Mouse (Mus musculus) liver, embryonic 16.5 days (tissue): ENCODE data around the gene Dusp8. TPM values are rescaled to one million over a fixed set of nuclear protein-coding genes. Genes with fewer than 3 reads are reported as not detected.

Experiments
- ATAC-seq: fragments of 200-750 bp; cut with Nextera tagmentation; 2 replicates; pipeline ENCODE4 v1.8.0; 2017; ENCODE audit warnings: low read depth, mild to moderate bottlenecking, moderate number of reproducible peaks, moderate library complexity
- H3K27ac ChIP-seq: fragments of 300-500 bp; sonication (generic); 2 replicates; pipeline ENCODE4 v1.5.1; 2014; ENCODE audit warnings: mild to moderate bottlenecking, low read length
- H3K27me3 ChIP-seq: fragments of 300-500 bp; sonication (generic); 2 replicates; pipeline ENCODE4 v1.6.1; 2014; ENCODE audit warnings: low read depth, low read length, mixed read lengths; ENCODE audit not compliant: control insufficient read depth, insufficient read depth
- H3K36me3 ChIP-seq: fragments of 300-500 bp; sonication (generic); 2 replicates; pipeline ENCODE4 v1.6.1; 2014; ENCODE audit warnings: mild to moderate bottlenecking; ENCODE audit not compliant: control insufficient read depth, insufficient read depth
- H3K4me1 ChIP-seq: fragments of 300-500 bp; sonication (generic); 2 replicates; pipeline ENCODE4 v1.6.1; 2014; ENCODE audit warnings: low read depth, low read length, mixed read lengths; ENCODE audit not compliant: control insufficient read depth
- H3K4me2 ChIP-seq: fragments of 300-500 bp; sonication (generic); 2 replicates; pipeline ENCODE4 v1.6.1; 2014; ENCODE audit warnings: low read depth, low read length, mixed read lengths
- H3K4me3 ChIP-seq: fragments of 300-500 bp; sonication (generic); 2 replicates; pipeline ENCODE4 v1.5.1; 2014; ENCODE audit warnings: low read depth, mild to moderate bottlenecking, low read length
- H3K9ac ChIP-seq: fragments of 300-500 bp; sonication (generic); 2 replicates; pipeline ENCODE4 v1.6.1; 2014; ENCODE audit warnings: low read depth, low read length
- H3K9me3 ChIP-seq: fragments of 300-500 bp; sonication (generic); replicated peaks from 2 replicates; pipeline ENCODE4 v1.6.1; 2016; ENCODE audit warnings: low read length; ENCODE audit not compliant: control insufficient read depth
- WGBS: fragments of 180-500 bp; shearing (Covaris S2); extraction: QIAGEN DNeasy Blood & Tissue Kit; methylation state at CpG from one replicate; pipeline ENCODE4 v1.1.7; 2014; ENCODE audit not compliant: insufficient replicate concordance; 5-methylcytosine and 5-hydroxymethylcytosine counted together
- polyA plus RNA-seq: library from polyadenylated mRNA; unstranded; fragments of >200 nt; fragmentation: Nextera tagmentation; extraction: Ambion mirVana; gene quantifications from 2 replicates; pipeline ENCODE4 v1.2.1, GENCODE M21; 2015

Dusp8 gene
- polyA plus RNA-seq, 1 experiment from 2014 or later, result 2.8 TPM

DNA sequence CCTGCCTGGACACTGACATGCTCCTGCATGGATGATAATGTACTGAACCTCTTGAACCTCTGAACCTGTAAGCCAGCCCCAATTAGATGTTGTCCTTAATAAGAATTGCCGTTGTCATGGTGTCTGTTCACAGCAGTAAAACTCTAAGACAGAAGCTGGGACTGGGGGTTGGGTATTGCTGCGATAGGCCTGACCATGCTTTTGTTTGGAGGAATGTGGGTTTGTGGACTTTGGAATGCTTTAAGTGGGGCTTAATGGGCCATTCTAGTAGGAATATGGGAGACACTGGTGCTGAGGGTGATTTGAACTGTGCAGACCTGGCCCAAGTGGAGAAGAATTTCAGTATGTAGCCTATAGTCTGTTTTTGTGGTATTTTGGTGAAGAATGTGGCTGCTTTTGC, 50.3 kb downstream of the Dusp8 start:
- no peak overlapping the region for H3K4me3 ChIP-seq
- no peaks in the 10 kb centered on the region for H3K9me3 ChIP-seq
- H3K27me3 ChIP-seq, result no peaks in the 10 kb centered on the region
- no peaks in the 10 kb centered on the region; the same call in 1 of the 2 replicates for H3K36me3 ChIP-seq
- H3K4me1 ChIP-seq, result peaks cover 3% of the 10 kb centered on the region; the same call in 1 of the 2 replicates
- H3K9ac ChIP-seq, result no peak overlapping the region
- no peak overlapping the region for H3K27ac ChIP-seq
- H3K4me2 ChIP-seq, result no peak overlapping the region
- 76% methylated on average over 2 of the region's 2 CpGs for WGBS
- ATAC-seq, result no peak

DNA sequence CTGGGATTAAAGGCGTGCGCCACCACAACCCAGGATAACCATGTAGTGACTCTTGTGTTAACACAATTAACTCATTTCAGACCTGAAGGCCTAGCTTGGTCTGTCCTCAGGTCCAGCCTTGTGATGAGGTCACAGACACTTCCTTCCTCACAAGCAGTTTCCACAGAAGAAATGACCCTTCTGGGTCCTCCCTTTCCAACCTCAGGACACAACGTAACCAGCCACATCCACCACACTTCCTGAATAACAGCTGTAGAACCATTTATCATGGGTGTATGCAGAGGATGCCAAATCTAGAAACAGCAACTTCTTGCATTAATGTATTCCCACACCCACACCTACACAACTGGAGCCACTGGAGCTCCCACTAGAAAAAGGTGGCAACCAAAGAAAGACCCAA, 54.9 kb downstream of the Dusp8 start:
- ATAC-seq, result no peak
- H3K27ac ChIP-seq, result no peak overlapping the region
- WGBS, result 86% methylated on average over 3 of the region's 3 CpGs

DNA sequence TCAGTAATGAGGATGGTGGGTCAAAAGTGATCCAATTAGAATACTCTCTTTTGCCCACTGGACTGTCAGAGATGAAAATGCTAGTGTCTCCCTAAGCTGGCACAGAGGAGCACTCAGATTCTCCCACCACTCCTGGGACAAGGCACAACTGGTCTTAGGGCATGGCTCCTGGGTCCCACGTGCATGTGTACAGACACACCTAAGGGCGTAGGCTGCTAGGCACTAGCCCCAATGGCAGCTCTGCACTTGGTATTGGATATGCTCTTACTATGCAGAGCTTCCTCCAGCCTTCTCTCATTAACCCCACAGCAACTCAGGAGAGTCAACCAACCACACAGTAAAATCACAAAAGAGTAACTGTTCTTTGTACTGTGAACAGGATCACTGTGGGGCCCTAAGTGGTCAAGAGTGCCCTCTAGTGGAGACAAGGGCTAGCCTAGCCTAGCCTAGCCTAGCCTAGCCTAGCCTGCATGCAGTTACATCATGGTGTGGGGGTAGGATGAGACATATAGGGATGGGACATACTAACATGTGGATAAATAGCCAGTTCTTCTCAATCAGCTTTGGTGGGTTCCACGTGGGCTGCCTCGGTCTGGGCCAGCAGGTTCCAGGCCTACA, 58.0 kb downstream of the Dusp8 start:
- 82% methylated on average over 4 of the region's 4 CpGs for WGBS
- Histone ChIP-seq H3K27ac (no peak overlapping the region), H3K4me2 (no peak overlapping the region), H3K4me1 (peaks cover 7% of the 10 kb centered on the region), H3K4me3 (no peak overlapping the region), H3K9ac (no peak overlapping the region), H3K36me3 (no peaks in the 10 kb centered on the region), H3K27me3 (no peaks in the 10 kb centered on the region), H3K9me3 (no peaks in the 10 kb centered on the region)
- ATAC-seq, result peak; percentile 72

More for the DNA sequence above, 54.9 kb downstream of the Dusp8 start:
- no peak overlapping the region for H3K4me3 ChIP-seq
- no peak overlapping the region for H3K4me2 ChIP-seq
- H3K9ac ChIP-seq, result no peak overlapping the region
- no peaks in the 10 kb centered on the region for H3K36me3 ChIP-seq
- H3K4me1 ChIP-seq, result peaks cover 3% of the 10 kb centered on the region; the same call in 1 of the 2 replicates
- no peaks in the 10 kb centered on the region for H3K27me3 ChIP-seq
- H3K9me3 ChIP-seq, result no peaks in the 10 kb centered on the region

DNA sequence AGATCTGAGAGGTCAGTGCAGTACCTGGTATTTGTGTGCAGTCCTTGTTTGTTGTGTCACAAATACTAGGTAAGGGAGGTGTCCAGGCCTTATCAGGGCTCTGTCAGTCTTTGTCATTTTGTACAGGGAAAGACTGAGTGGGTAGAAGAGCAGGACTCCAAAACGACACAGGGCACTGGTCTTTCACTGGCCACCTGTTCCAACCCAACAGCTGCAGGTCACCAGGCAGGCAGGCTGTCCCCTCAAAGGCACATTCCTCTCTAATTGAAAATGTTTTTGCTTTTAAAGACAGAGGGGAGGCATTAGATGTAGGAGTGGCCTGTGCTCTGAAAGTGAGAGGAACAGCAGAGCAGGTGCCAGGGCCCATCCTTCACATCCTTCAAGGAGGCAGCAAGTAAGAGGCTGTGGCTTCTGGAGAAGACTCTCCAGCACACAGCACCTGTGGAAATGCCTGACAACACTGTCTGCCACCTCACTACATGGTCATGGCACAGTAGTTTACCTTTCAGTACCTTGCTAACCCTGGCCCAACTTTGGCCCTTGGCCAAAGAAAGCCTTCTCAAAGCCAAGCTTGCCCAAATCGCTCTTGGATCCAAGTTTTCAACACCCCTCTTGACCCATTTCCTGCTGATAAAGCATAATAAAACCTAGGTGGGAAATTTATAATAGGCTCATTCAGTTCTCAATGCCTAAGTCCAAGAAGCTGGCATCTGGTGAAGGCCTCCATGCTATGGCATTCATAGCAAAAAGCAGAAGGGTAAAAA, 60.4 kb downstream of the Dusp8 start:
- Histone ChIP-seq H3K36me3 (no peaks in the 10 kb centered on the region), H3K27me3 (no peaks in the 10 kb centered on the region), H3K9me3 (no peaks in the 10 kb centered on the region), H3K4me3 (no peak overlapping the region), H3K4me1 (peaks cover 3% of the 10 kb centered on the region), H3K27ac (no peak overlapping the region), H3K9ac (no peak overlapping the region), H3K4me2 (no peak overlapping the region)
- WGBS, result 50% methylated on average over 2 of the region's 2 CpGs
- no peak for ATAC-seq

- no peak overlapping the region for H3K9ac ChIP-seq
- no peak overlapping the region for H3K4me2 ChIP-seq
- ATAC-seq, result no peak
- no peak overlapping the region for H3K4me3 ChIP-seq
- no peaks in the 10 kb centered on the region for H3K36me3 ChIP-seq
- 60% methylated on average over 2 of the region's 2 CpGs for WGBS
- H3K9me3 ChIP-seq, result no peaks in the 10 kb centered on the region
- H3K4me1 ChIP-seq, result peaks cover 3% of the 10 kb centered on the region
- no peaks in the 10 kb centered on the region for H3K27me3 ChIP-seq
- H3K27ac ChIP-seq, result no peak overlapping the region
Measured at GRCm38 (mm10) chr7:142034198-142034597, 61.4 kb downstream of the Dusp8 start.

DNA sequence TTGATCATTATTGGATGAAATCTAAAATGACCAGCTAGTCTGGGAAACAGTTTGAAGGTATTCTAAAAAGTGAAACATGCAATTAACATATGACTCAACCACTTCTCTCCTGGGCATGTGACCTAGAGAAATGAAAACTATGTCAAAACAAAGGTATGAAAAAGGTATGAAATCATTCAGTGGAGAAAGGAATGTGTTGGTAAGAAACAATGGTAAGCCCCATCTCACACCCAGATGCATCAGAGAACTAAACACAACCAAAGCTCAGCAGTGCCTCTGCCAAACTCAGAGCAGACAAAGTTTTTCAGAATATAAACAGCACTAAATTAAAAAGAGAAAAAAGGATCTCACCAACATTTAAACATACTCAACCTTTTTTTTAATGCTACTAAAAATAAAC, 65.6 kb downstream of the Dusp8 start:
- Histone ChIP-seq H3K9me3 (no peaks in the 10 kb centered on the region), H3K4me1 (peaks cover 14% of the 10 kb centered on the region), H3K9ac (no peak overlapping the region), H3K4me3 (no peak overlapping the region), H3K36me3 (no peaks in the 10 kb centered on the region), H3K27ac (no peak overlapping the region), H3K4me2 (no peak overlapping the region), H3K27me3 (no peaks in the 10 kb centered on the region)
- no peak for ATAC-seq

Other genes with a start within 250 kb of the Dusp8 start
- 24.4 and 24.5 TPM in 2 replicates for gene Tollip, start 177.3 kb downstream of the Dusp8 start, polyA plus RNA-seq
- gene Brsk2, start 146.1 kb downstream of the Dusp8 start, polyA plus RNA-seq, result 0.09 and 0.21 TPM in 2 replicates
- gene Mob2, start 34.8 kb downstream of the Dusp8 start, polyA plus RNA-seq, result 58.9 and 60.7 TPM in 2 replicates
- gene Gm45618, start 24.9 kb upstream of the Dusp8 start, polyA plus RNA-seq, result not detected in 2 replicates
- not detected in 2 replicates for gene Gm39115, start 40.2 kb upstream of the Dusp8 start, polyA plus RNA-seq
- gene Gm45337, start 48.8 kb upstream of the Dusp8 start, polyA plus RNA-seq, result not detected in 2 replicates
- gene Gm29735, start 61.3 kb upstream of the Dusp8 start, polyA plus RNA-seq, result not detected in 2 replicates
- not detected in 2 replicates for gene Gm4553, start 69.9 kb upstream of the Dusp8 start, polyA plus RNA-seq
- gene Krtap5-2, start 80.2 kb upstream of the Dusp8 start, polyA plus RNA-seq, result not detected in 2 replicates
- gene Gm10153, start 94.5 kb upstream of the Dusp8 start, polyA plus RNA-seq, result not detected in 2 replicates
- not detected in 2 replicates for gene Krtap5-3, start 105.5 kb upstream of the Dusp8 start, polyA plus RNA-seq
- not detected in 2 replicates for gene Gm7579, start 116.0 kb upstream of the Dusp8 start, polyA plus RNA-seq
- not detected in 2 replicates for gene Krtap5-5, start 134.1 kb upstream of the Dusp8 start, polyA plus RNA-seq
- gene Gm40460, start 145.2 kb upstream of the Dusp8 start, polyA plus RNA-seq, result not detected in 2 replicates
- gene Gm2431, start 162.5 kb upstream of the Dusp8 start, polyA plus RNA-seq, result not detected in 2 replicates
- gene Gm4559, start 178.5 kb upstream of the Dusp8 start, polyA plus RNA-seq, result not detected in 2 replicates
- not detected in 2 replicates for gene Krtap5-1, start 201.3 kb upstream of the Dusp8 start, polyA plus RNA-seq
- not detected in 2 replicates for gene Krtap5-4, start 207.7 kb upstream of the Dusp8 start, polyA plus RNA-seq